Mouse (Mus musculus) bone marrow, adult 2 months (tissue): ENCODE results near the gene Prpf40b.

Source experiments
- CTCF ChIP-seq: fragments of 200-500 bp; IDR thresholded peaks from 2 replicates; pipeline ENCODE4 v1.5.1; 2011; ENCODE audit warnings: low read length, control low read depth; ENCODE audit not compliant: control insufficient read depth, insufficient read depth
- POLR2A ChIP-seq: fragments of 200-500 bp; IDR thresholded peaks from 2 replicates; pipeline ENCODE4 v1.6.1; 2011; ENCODE audit warnings: low read depth, mild to moderate bottlenecking, control low read depth, low read length, borderline replicate concordance; ENCODE audit not compliant: control insufficient read depth

GRCm38 (mm10) chr15:99314891-99315290 lies 20.0 kb downstream of the Prpf40b start:
- TF ChIP-seq CTCF (no peak), POLR2A (no peak)
